In the genomic region with DNA sequence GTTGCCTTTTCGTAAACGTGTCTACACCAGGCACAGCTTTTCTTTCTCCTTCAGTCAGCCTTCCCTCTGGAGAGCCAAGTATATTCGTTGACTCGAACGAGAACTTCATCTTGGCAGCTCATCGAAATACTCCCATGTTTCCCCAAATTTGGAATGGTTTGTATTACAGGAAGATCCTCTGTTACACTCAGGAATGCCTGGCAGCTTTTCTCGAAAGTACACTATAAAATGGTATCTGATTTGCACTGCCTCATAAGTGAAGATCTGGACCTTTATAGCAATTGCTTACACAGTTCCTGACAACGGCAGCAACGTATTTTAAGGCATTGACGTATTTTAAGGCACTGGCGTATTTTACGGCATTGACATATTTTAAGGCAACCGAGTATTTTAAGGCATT, we compare ENCODE assay signal across 9 mouse cellular contexts.
DNase-seq lines count a peak whose midpoint lies in the region; ATAC-seq and TF ChIP-seq lines count a peak whose summit lies in the region.
"Had no signal": no experiment of that assay in that cellular context is flagged by ENCODE, and none has a peak within 500 bp of the region (broad histone marks: within the 10 kb centered on the region; RNA-seq: fewer than 3 reads in every experiment).

No protein-coding gene starts in this region.

- 0 out of 2 replicates have a peak, but pooled peaks cover 2% of the 10 kb centered on the region for H3K9me3 ChIP-seq in heart, embryonic 11.5 days (replicated peaks; ENCODE audit: control insufficient read depth, low read length)
- 0 out of 2 replicates have a peak, but pooled peaks cover 3% of the 10 kb centered on the region for H3K9me3 ChIP-seq in heart, embryonic 12.5 days (replicated peaks)
- H3K9me3 ChIP-seq in lung, postnatal 0 days (ENCODE audit: low read length) = no peaks in the 10 kb centered on the region
- H3K9me3 ChIP-seq in intestine, embryonic 15.5 days = no peaks in the 10 kb centered on the region
- H3K9me3 ChIP-seq: liver, embryonic 15.5 days had no signal

- 57% methylated on average over 13 of the region's 13 CpGs for WGBS in heart, embryonic 11.5 days (ENCODE audit: insufficient replicate concordance)
- WGBS in heart, embryonic 12.5 days = 46% methylated on average over 13 of the region's 13 CpGs
- 33% methylated on average over 13 of the region's 13 CpGs for WGBS in lung, postnatal 0 days
- WGBS in intestine, embryonic 15.5 days = 26% methylated on average over 13 of the region's 13 CpGs

- H3K27ac ChIP-seq in heart, embryonic 11.5 days (ENCODE audit: low read depth, low read length) = no peak overlapping the region
- no peak overlapping the region for H3K27ac ChIP-seq in heart, embryonic 12.5 days (ENCODE audit: poor library complexity, severe bottlenecking)
- H3K27ac ChIP-seq in lung, postnatal 0 days (ENCODE audit: low read length) = no peak overlapping the region
- peak overlapping the region; percentile 46; the same call in 1 of the 2 replicates for H3K27ac ChIP-seq in intestine, embryonic 15.5 days
- H3K27ac ChIP-seq: liver, embryonic 15.5 days had no signal

- no peak overlapping the region for H3K9ac ChIP-seq in heart, embryonic 11.5 days (ENCODE audit: low read depth, low read length)
- no peak overlapping the region for H3K9ac ChIP-seq in heart, embryonic 12.5 days
- H3K9ac ChIP-seq in lung, postnatal 0 days (replicated peaks; ENCODE audit: low read depth) = no peak overlapping the region
- no peak overlapping the region for H3K9ac ChIP-seq in intestine, embryonic 15.5 days
- H3K9ac ChIP-seq: liver, embryonic 15.5 days had no signal

- peak; percentile 19 for DNase-seq in lung, postnatal 0 days (ENCODE audit: low spot score)
- no peak for DNase-seq in lung, postnatal 4 days
- peak; percentile 20 for DNase-seq in testis, postnatal 14 days (ENCODE audit: low spot score)
- DNase-seq in thymus, postnatal 25 days = no peak
- DNase-seq in kidney, postnatal 4 days = no peak

- no peaks in the 10 kb centered on the region for H3K27me3 ChIP-seq in heart, embryonic 11.5 days (ENCODE audit: control insufficient read depth, insufficient read depth, low read length)
- H3K27me3 ChIP-seq in heart, embryonic 12.5 days (replicated peaks) = no peaks in the 10 kb centered on the region
- H3K27me3 ChIP-seq in lung, postnatal 0 days (replicated peaks; ENCODE audit: insufficient read depth, low read length) = no peaks in the 10 kb centered on the region
- H3K27me3 ChIP-seq in intestine, embryonic 15.5 days (replicated peaks) = no peaks in the 10 kb centered on the region
- H3K27me3 ChIP-seq: liver, embryonic 15.5 days had no signal

- no peak for ATAC-seq in heart, embryonic 11.5 days (replicated peaks; ENCODE audit: insufficient number of reproducible peaks, low FRiP score, low TSS enrichment)
- ATAC-seq in heart, embryonic 12.5 days (ENCODE audit: insufficient number of reproducible peaks, low FRiP score) = no peak
- no peak for ATAC-seq in lung, postnatal 0 days
- 0 out of 2 replicates have a peak, but pooled peaks have one; percentile 20 for ATAC-seq in intestine, embryonic 15.5 days

- no peak overlapping the region for H3K4me3 ChIP-seq in heart, embryonic 11.5 days (ENCODE audit: low read depth, low read length)
- no peak overlapping the region for H3K4me3 ChIP-seq in heart, embryonic 12.5 days
- H3K4me3 ChIP-seq in lung, postnatal 0 days (ENCODE audit: low read depth, low read length) = no peak overlapping the region
- no peak overlapping the region for H3K4me3 ChIP-seq in intestine, embryonic 15.5 days (replicated peaks)
- H3K4me3 ChIP-seq: liver, embryonic 15.5 days had no signal

- H3K4me1 ChIP-seq in heart, embryonic 11.5 days (ENCODE audit: control insufficient read depth, insufficient read depth, low read length) = peaks cover 2% of the 10 kb centered on the region; the same call in 1 of the 2 replicates
- H3K4me1 ChIP-seq in heart, embryonic 12.5 days (replicated peaks) = 0 out of 2 replicates have a peak, but pooled peaks cover 3% of the 10 kb centered on the region
- H3K4me1 ChIP-seq in lung, postnatal 0 days (ENCODE audit: insufficient read depth, low read depth, low read length) = no peaks in the 10 kb centered on the region
- H3K4me1 ChIP-seq in intestine, embryonic 15.5 days (replicated peaks) = no peaks in the 10 kb centered on the region
- H3K4me1 ChIP-seq: liver, embryonic 15.5 days had no signal

- no peak for TF ChIP-seq EP300 in lung, postnatal 0 days (IDR thresholded peaks at IDR 0.05)

- no peaks in the 10 kb centered on the region for H3K36me3 ChIP-seq in heart, embryonic 11.5 days (ENCODE audit: control insufficient read depth, insufficient read depth, low read length)
- no peaks in the 10 kb centered on the region for H3K36me3 ChIP-seq in heart, embryonic 12.5 days
- H3K36me3 ChIP-seq in lung, postnatal 0 days (ENCODE audit: insufficient read depth, low read length) = no peaks in the 10 kb centered on the region
- no peaks in the 10 kb centered on the region for H3K36me3 ChIP-seq in intestine, embryonic 15.5 days
- H3K36me3 ChIP-seq: liver, embryonic 15.5 days had no signal

- peak overlapping the region; percentile 14; the same call in 1 of the 2 replicates for H3K4me2 ChIP-seq in heart, embryonic 11.5 days
- H3K4me2 ChIP-seq in heart, embryonic 12.5 days = no peak overlapping the region
- peak overlapping the region; percentile 43 for H3K4me2 ChIP-seq in lung, postnatal 0 days (replicated peaks; ENCODE audit: low read depth, low read length)
- peak overlapping the region; percentile 25 for H3K4me2 ChIP-seq in intestine, embryonic 15.5 days (replicated peaks)
- H3K4me2 ChIP-seq: liver, embryonic 15.5 days had no signal

- TF ChIP-seq CTCF in lung, postnatal 0 days (IDR thresholded peaks at IDR 0.05) = no peak

Comparison
In these comparisons a context has a peak if more than half of its experiments do, and no peak if none do; other contexts are left out.
1. DNase-seq: peak in lung, postnatal 0 days (single experiment) and testis, postnatal 14 days (single experiment); none in lung, postnatal 4 days (0 of 2), thymus, postnatal 25 days (single experiment) and kidney, postnatal 4 days (0 of 2).